Mouse (Mus musculus): ENCODE data around the gene Uqcr11.

Gene Uqcr11

DNA sequence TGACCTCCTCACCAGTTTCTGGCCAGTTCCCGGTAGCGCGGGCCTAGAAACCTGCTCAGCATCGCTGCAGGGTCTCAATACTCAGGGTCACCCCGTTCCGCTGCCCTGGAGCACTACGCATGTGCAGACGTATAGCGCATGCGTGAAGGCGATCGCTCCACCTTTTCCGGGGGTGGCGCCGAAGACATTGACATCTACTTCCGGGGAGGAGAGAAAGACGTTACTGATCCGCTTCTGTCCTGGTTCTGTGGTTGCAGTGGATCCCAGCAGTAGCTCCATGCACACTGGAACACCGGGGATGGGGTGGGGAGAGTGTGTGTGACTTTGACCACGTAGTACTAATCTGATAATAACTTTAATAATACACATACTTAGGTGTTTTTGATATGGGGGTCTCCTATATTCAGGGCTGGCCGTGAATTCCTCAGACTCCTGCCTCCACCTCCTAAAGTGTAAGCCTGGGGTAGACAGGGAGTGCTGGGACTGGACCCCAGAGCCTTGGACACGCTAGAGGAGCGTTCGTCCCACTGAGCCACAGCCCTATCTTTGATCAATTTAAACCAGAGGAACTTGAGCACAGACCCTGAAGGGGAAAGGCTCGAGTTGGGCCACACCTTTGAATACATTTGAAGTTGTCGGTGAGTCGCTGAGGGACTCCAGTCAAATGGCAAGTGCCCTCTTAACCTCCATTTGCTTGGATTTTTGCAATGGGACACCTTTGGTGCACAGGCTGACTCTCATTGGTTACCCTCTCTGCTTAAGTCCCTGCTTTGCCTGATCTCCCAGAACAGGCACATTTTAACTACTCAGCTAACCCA is at the start of gene Uqcr11:
TSS of gene Uqcr11 (minus strand) at position 147 of the 818 bp plus-strand sequence.
- DNase-seq (ENCODE audit: low spot score) = peak; percentile 89

DNA sequence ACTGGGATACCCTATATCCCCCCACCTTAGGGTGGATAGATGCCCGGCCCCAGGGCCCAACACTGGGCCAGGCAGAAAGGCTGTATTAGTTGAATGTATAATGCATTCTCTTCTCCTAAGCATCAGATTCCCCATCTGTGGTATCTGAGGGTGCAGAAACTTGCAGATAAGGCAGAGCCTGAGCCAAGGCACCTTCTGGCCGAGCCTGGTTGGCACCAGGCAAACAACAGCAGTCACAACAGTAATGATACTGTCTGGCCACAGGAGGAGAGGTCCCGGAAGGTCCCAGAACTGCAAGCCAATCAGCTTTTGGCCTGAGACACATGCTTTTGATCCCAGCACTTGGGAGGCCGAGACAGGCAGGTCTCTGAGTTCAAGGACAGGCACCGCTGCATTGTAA is 49.1 kb upstream of the Uqcr11 start:
- DNase-seq (ENCODE audit: low spot score) = no peak

DNA sequence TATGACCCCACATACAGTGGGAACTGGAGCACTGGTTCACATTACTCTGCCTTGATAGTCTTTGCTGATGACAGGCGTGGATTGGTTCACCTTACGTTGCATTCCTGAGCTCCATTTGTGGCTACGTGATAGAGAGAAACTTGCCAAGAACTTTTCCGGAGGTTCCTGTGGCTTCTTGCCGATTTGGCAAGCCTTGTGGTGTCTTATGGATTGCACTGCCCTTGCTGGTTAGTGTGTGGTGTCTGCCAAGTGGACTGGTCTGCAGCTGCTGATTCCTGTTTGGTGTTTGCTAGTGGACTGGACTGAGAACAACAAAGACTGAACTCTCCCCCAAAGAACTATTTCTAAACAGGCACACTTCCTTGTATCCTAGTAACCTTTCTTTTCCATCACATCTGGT is 48.2 kb upstream of the Uqcr11 start:
- no peak for DNase-seq (ENCODE audit: low spot score)

DNA sequence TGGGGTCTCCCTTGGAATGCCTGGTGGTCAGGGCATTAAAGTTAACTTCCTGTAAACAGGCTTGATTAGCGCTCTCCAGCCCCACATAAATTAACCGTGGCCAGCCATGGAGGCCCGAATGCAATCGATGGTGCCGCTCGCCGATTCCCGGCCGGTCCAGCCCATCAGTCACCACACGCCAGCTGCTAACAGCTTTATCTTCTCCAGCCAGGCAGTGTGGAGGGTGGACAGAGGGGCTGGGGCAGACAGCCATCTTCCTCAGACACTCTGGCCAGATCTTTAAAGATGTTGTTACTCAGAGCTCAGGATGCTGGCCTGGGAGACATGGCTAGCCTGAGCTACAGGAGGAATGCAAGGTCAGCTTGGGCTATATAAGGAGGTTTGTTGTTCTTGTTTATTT is 47.0 kb upstream of the Uqcr11 start:
- DNase-seq (ENCODE audit: low spot score) = no peak

DNA sequence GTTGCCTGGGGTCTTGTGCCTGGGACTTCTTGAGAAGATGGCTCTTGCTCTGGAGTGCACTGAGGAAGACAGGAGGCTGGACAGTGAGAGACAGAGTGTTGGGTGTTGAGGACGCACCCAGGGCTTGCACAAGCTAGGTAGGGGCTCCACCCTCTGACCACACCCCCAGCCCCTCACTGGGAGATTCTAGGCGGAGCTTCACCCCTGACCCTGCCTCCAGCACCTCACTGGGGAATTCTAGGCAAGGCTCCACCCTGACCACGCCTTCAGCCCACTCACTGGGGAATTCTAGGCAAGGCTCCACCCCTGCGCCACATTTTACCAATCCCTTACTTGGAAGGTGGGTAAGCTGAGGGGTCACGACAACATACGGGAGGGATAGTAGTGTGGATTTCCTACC is 44.0 kb upstream of the Uqcr11 start:
- DNase-seq (ENCODE audit: low spot score) = no peak

DNA sequence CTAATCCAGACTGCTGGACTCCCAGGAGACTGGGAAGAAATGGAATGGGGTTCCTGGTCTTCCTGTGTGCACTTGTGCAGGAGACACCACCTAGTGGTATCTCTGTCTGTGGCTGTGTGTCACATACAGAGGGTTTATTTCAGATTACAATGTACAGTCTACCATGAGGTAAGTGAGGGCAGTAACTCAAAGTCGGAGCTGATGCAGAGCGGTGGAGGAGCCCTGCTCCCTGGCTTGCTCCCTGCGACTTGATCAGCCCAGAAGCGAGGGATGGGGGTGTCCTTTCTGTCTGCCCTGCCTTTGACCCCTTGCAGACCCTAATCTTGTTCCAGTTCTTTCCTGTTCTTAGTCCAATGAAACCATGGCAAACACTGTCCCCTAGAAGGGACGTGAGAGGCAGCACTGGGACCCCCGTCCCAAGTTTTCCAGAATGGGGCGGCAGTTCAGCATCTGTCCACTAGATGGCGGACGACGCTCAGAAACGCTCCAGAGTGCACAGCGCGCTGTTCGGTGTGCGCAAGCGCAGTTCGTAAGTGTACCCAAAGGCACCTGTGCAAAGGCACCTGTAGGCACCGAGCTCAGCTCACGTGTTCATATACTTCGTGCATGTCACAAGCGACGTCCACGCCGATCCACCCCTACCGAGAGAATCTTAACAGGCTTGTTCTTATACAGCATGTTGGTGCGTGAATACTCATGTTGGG is 39.4 kb upstream of the Uqcr11 start:
- DNase-seq (ENCODE audit: low spot score) = peak; percentile 83

DNA sequence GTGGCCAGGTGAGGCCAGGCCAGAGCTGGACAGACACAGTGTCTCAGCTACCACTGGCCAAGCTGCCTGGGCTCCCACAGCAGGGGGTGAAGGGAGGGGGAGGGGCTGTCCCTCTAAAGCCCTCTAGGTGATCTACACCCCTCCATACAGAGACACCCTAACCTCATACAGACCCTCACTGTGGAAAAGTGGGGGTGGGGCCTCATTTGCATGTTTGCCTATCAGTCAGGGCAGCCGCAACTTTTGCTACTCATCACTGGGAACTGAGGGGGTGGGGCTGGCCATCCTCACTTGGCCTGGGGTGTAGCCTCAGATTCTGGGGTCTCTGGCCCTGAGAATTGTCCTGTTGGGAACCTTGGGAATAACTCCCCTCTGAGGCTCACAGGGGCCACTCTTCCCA is 38.4 kb upstream of the Uqcr11 start:
- DNase-seq (ENCODE audit: low spot score) = no peak

DNA sequence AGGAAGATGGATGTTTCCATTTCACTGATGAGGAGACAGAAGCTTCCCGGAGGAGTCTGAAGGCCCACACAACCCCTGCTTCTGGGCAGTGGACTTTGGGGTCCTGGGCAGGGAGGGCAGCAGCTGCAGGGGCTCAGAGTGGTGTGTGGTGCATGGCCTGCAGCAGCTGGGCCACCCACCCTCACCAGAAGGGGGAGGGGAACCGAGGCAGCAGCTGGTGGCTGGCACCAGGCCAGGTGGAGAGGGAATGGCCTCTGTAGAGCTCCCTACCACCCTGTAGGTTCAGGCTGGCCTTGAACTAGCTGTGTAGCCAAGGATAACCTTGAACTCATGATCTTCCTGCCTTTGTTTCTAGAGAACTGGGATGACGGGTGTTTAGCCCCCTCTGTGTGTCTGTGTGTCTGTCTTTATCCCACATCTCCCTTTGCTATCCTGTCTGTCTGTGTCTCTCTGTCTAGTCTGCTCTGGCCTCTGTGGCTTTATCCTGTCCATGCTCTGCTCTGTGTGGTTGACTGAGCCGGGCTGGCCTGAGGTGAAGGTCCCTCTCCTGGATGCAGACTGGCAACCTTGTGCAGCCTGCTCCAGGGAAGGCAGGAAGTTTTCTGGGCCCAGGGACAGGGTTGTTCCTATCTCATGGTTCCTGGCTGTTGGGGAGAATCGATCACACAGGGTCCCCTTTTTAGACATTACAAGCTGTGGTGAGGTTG is 37.9 kb upstream of the Uqcr11 start:
- DNase-seq (ENCODE audit: low spot score) = no peak

DNA sequence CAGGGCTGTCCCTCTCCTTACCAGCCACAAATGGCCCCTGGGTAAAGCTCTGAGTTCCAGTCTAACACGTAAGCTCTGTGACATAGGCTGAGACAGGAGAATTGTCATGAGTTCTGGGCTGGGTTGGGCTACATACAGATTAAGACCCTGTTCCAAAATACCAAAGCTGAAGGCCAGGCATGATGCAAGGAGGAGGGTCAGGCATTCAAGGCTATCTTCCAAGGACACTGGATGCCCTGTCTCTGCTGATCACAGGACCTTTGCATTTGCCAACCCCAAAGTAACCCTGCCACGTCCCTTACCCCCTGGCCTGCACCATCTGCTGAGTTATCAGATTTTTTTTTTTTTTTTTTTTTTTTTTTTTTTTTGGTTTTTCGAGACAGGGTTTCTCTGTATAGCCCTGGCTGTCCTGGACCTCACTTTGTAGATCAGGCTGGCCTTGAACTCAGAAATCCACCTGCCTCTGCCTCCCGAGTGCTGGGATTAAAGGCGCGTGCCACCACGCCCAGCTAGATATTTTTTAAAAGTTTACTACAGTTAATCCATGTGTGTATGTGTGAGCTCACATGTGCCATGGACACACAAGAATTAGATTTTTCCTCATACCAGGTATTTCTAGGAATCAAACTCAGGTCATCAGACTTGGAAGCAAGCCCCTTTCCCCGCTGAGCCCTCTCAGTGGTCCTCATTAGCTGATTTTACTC is 37.1 kb upstream of the Uqcr11 start:
- DNase-seq (ENCODE audit: low spot score) = no peak

DNA sequence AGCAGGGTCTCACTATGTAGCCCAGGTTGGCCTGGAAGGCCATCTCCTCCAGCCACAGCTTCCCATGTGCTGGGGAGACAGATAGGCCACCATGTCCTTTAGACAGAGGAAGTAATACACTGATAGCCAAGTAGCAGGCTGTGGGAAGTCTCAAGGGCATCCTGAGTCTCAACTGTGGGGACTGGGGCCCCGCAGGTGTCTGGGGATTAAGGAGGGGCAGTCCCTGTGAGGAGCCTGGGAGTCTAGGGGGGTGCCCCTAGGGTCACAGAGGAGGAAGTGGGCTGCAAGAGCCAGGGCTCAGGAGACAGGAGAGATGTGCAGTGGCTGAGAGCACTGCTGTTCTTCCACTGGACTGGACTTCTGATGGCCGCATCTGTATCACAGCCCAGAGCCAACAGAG is 36.4 kb upstream of the Uqcr11 start:
- DNase-seq (ENCODE audit: low spot score) = no peak

DNA sequence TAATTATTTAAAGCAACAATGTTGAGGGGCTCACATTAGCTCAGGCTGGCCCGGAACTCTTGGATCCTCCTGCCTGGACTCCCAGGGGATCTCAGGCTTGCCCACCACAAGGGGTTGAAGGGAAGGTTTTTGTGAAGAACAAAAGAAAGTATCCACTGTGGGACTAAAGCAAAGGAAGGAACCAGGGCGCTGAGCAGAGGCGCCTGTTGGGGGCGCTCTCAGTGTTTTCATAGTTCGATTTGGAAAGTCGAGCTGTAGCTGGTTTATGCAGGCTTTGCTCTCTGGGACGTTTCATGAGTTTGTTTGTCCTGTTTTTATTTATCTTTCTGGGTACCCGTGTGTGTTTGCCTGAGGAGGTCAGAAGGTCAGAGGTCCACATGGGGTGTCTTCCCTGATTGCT is 35.0 kb upstream of the Uqcr11 start:
- DNase-seq (ENCODE audit: low spot score) = no peak

DNA sequence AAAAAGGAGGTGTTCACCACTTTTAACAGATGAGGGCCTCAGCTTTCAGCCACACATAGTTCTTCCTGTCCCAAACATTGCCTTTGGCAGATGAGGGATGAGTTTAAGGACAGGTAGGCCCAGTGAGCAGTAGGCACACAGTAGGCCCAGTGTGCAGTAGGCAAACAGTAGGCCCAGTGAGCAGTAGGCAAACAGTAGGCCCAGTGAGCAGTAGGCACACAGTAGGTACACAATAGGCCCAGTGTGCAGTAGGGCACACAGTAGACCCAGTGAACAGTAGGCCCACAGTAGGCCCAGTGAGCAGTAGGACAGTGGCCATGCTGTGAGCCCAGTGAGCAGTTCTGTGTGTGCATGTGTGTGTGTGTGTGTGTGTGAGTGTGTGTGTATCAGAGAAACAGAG is 33.4 kb upstream of the Uqcr11 start:
- DNase-seq (ENCODE audit: low spot score) = no peak

DNA sequence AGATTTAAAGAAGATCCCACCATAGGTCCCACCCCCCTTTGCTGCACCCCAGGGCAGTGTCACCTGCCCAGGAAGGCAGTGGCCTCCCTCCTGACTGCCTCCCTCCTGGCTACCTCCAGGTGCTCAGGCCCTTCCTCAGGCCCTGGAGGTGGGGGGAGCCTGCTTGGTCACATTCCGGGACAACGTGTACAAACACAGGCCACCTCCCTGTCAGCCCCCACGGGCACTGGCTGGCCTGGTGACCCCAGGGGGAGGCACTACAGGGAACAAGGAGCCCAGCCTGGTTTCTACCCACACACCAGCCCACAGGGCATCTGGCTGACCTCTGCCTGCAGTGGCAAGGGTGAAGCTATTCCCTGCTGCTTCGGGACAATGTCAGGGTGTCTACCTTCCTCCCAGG is 31.3 kb upstream of the Uqcr11 start:
- DNase-seq (ENCODE audit: low spot score) = no peak

DNA sequence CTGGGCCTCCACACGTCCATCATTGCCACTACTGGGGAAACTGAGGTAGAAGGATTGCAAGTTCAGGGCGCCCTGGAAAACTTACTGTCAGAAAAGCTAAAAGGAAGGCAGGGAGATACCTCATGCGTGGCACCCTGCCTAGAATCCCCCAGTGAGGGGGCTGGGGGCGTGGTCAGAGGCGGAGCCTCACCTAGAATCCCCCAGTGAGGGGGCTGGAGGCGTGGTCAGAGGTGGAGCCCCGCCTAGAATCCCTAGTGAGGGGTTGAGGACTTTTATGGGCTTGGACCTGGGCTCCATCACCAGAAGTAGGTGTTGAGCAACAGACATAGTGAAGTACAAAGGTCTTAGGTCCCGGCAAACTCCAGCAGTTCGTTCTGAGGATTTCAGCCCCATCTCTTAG is 29.6 kb upstream of the Uqcr11 start:
- DNase-seq (ENCODE audit: low spot score) = no peak

DNA sequence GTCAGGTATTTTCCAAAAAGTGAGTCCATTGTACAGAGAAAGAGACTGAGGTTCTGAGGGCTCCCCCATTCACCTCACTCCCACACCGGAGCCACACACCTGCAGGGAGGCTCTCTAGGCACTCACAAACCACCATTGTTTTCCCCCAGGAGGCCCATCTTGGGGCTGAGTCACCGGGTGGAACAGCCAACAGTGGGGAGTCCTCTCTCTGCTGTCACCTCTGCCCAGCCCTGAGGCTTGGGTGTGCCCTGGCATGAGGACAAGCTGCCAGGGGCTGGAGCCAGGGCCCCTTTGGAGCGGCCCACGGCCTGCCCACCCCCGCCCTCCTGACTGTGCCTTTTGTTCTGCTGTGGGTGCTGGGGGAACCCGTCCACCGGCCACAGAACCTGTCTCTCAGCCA is 29.1 kb upstream of the Uqcr11 start:
- no peak for DNase-seq (ENCODE audit: low spot score)

DNA sequence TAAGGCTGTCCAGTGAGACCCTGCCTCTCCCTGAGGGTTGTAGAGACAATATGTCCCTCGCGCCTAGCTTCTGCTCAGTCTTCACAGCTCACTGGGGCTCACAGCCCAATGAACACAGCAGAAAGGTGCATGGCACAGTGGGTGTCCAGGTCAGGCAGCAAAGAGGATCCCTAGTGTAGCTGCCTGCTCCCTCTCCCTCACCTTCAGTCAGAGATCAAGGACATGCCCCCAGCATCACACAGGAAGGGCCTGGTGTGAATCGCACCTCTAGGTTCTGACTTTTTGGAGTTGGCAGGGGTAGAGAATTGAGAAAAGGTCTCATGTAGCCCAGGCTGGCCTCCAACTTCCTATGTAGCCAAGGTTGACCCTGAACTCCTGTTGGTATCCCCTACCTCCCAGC is 28.2 kb upstream of the Uqcr11 start:
- DNase-seq (ENCODE audit: low spot score) = no peak

DNA sequence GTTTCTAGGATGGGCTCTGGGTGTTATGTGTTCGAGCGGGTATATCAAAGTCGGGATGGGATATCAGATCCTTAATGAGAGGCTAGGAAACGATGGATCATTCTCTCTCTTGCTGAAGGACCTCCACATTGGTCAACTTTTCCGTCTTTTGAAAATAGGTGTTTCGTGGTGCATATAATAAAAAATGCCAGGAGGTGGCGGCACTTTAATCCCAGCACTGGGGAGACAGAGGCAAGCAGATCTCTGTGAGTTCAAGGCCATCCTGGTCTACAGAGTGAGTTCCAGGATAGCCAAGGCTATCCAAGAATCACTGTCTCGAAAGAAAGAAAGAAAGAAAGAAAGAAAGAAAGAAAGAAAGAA is 27.6 kb upstream of the Uqcr11 start:
- DNase-seq (ENCODE audit: low spot score) = no peak

DNA sequence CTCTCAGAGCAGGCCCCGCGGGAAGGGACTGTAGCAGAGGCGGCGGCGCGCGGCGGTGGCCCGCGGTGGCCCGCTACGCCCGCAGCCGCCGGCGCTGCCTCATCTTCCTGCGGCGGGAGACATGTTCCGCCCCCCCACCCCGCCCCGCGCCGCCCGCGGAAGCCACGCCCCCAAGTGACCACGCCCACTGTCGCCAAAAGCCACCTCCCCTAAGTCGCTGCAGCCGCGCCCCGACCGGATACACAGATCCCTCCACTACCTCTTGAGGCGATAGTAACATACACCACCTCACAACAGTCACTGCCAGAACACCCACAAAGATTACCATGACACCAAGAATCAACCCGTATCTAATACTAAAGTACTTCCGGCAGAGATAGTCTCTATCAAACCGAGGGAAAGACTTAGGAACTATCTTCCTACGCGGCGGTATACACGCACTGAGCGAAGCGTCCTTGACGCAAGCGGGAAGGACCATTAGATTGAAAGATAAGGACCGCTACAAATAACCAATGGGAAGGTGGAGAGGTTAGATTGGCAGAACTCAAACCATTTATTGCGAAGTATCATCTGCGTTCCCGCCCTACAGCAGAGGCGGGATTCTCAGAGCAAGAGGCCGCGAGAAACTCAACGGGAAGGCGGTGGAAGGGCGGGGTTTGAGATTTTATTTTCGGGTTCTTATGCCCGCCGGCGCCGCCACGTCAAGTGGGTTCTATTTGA is 27.0 kb upstream of the Uqcr11 start, which contains the start of gene Tcf3:
TSS of gene Tcf3 (minus strand) at position 135 of the 720 bp plus-strand sequence.
- DNase-seq (ENCODE audit: low spot score) = peak; percentile 97

DNA sequence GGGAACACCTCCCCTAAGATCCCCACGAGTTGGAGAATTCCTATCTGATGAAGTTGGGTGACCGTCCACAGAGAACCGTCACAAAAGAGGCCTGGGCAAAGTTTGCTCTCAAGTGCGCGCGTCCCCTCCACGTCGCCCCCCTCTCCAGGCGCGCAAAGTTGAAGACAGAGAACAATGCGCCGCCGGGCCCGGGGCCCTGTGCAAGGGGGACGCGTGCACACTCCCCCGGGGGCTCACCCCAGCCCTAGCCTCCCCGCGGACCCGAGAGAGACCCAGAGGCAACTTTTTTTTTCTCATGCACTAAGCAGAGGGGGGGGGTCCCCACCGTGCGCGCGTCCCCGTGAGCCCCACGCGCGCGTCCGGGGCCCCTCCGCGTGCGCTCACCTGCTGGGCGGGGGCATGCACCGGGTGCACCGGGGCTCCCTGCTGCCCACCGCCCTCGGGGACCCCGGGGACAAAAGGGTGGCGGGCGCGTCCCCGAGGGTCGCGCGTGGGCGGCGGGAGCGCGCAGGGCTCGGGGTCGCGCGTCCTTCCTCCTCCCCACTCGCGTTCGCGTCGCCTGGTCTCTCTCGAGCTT is 26.4 kb upstream of the Uqcr11 start:
- no peak for DNase-seq (ENCODE audit: low spot score)

DNA sequence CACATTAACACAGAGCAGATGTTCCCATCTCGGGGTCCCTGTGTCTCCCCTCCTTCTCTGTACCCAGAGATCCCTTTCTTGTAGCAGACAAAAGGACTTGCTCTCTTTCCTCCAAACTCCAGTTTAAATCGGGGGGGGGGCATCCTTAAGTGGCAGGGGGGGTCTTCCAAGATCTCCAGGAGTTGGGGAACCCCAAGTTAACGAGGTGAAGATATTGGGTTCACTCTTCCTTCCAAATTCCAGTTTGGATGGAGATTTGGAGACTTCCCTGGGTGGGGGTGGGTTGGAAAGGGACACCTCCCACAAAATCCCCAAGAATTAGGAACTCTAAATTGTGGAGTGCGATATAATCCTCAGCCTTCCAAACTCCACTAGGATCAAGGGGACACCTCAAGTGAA is 25.8 kb upstream of the Uqcr11 start:
- DNase-seq (ENCODE audit: low spot score) = no peak

Data from T-cell, adult 2 months (primary cell).